Mouse (Mus musculus): Measurements from ENCODE around the gene Epha1. TPM values are rescaled to one million over a fixed set of nuclear protein-coding genes. Genes with fewer than 3 reads are reported as not detected.

Epha1 gene
- polyA plus RNA-seq, 1 experiment from 2014 or later = 2.6 TPM

GRCm38 (mm10) chr6:42383360-42383759 is 10.3 kb upstream of the Epha1 start:
- Histone ChIP-seq H3K9ac (no peak overlapping the region), H3K27me3 (replicated peaks) (no peaks in the 10 kb centered on the region; the same call in 1 of the 2 replicates), H3K27ac (no peak overlapping the region), H3K4me3 (no peak overlapping the region), H3K4me1 (no peaks in the 10 kb centered on the region), H3K36me3 (no peaks in the 10 kb centered on the region), H3K4me2 (no peak overlapping the region), H3K9me3 (replicated peaks) (no peaks in the 10 kb centered on the region)
- ATAC-seq = no peak
- 75% methylated on average over 5 of the region's 5 CpGs for WGBS (ENCODE audit: insufficient replicate concordance)

GRCm38 (mm10) chr6:42381916-42382381 is 8.9 kb upstream of the Epha1 start:
- Histone ChIP-seq H3K27me3 (replicated peaks) (no peaks in the 10 kb centered on the region; the same call in 1 of the 2 replicates), H3K27ac (no peak overlapping the region), H3K9me3 (replicated peaks) (no peaks in the 10 kb centered on the region), H3K4me1 (no peaks in the 10 kb centered on the region), H3K4me3 (no peak overlapping the region), H3K36me3 (no peaks in the 10 kb centered on the region), H3K4me2 (no peak overlapping the region), H3K9ac (no peak overlapping the region)
- no peak; the same call in 1 of the 2 replicates for ATAC-seq
- 46% methylated on average over 9 of the region's 9 CpGs for WGBS (ENCODE audit: insufficient replicate concordance)

GRCm38 (mm10) chr6:42381221-42381620 is 8.2 kb upstream of the Epha1 start:
- H3K36me3 ChIP-seq = no peaks in the 10 kb centered on the region
- H3K4me1 ChIP-seq = peaks cover 4% of the 10 kb centered on the region
- H3K27ac ChIP-seq = no peak overlapping the region
- no peak for ATAC-seq
- no peak overlapping the region for H3K4me3 ChIP-seq
- no peak overlapping the region for H3K9ac ChIP-seq
- 58% methylated on average over 2 of the region's 2 CpGs for WGBS (ENCODE audit: insufficient replicate concordance)
- H3K27me3 ChIP-seq (replicated peaks) = no peaks in the 10 kb centered on the region; the same call in 1 of the 2 replicates
- no peak overlapping the region for H3K4me2 ChIP-seq
- no peaks in the 10 kb centered on the region for H3K9me3 ChIP-seq (replicated peaks)

GRCm38 (mm10) chr6:42380416-42381144 is 7.5 kb upstream of the Epha1 start:
- H3K27ac ChIP-seq = no peak overlapping the region
- H3K4me1 ChIP-seq = peaks cover 5% of the 10 kb centered on the region
- H3K36me3 ChIP-seq = no peaks in the 10 kb centered on the region
- WGBS (ENCODE audit: insufficient replicate concordance) = 27% methylated on average over 8 of the region's 8 CpGs
- H3K27me3 ChIP-seq (replicated peaks) = no peaks in the 10 kb centered on the region; the same call in 1 of the 2 replicates
- no peak overlapping the region for H3K4me2 ChIP-seq
- ATAC-seq = no peak
- H3K9me3 ChIP-seq (replicated peaks) = no peaks in the 10 kb centered on the region
- no peak overlapping the region for H3K4me3 ChIP-seq
- H3K9ac ChIP-seq = no peak overlapping the region

- Histone ChIP-seq H3K9me3 (replicated peaks) (no peaks in the 10 kb centered on the region), H3K4me1 (peaks cover 5% of the 10 kb centered on the region), H3K27ac (no peak overlapping the region), H3K4me2 (no peak overlapping the region), H3K27me3 (replicated peaks) (no peaks in the 10 kb centered on the region; the same call in 1 of the 2 replicates), H3K9ac (no peak overlapping the region), H3K4me3 (no peak overlapping the region), H3K36me3 (no peaks in the 10 kb centered on the region)
- no peak for ATAC-seq
- 49% methylated on average over 3 of the region's 3 CpGs for WGBS (ENCODE audit: insufficient replicate concordance)
Observed at GRCm38 (mm10) chr6:42379551-42379950, 6.5 kb upstream of the Epha1 start.

GRCm38 (mm10) chr6:42377280-42377679 is 4.2 kb upstream of the Epha1 start:
- Histone ChIP-seq H3K27me3 (replicated peaks) (peaks cover 8% of the 10 kb centered on the region), H3K27ac (no peak overlapping the region), H3K9ac (no peak overlapping the region), H3K4me1 (peaks cover 19% of the 10 kb centered on the region), H3K36me3 (no peaks in the 10 kb centered on the region), H3K4me3 (no peak overlapping the region), H3K4me2 (no peak overlapping the region), H3K9me3 (replicated peaks) (no peaks in the 10 kb centered on the region)
- 72% methylated on average over 5 of the region's 5 CpGs for WGBS (ENCODE audit: insufficient replicate concordance)
- no peak for ATAC-seq

- no peak for ATAC-seq
- Histone ChIP-seq H3K4me3 (no peak overlapping the region), H3K9me3 (replicated peaks) (no peaks in the 10 kb centered on the region), H3K4me2 (no peak overlapping the region), H3K9ac (no peak overlapping the region), H3K4me1 (peaks cover 19% of the 10 kb centered on the region), H3K36me3 (no peaks in the 10 kb centered on the region), H3K27ac (no peak overlapping the region), H3K27me3 (replicated peaks) (peaks cover 14% of the 10 kb centered on the region)
- 50% methylated on average over 6 of the region's 6 CpGs for WGBS (ENCODE audit: insufficient replicate concordance)
Observed at GRCm38 (mm10) chr6:42376504-42377019, 3.5 kb upstream of the Epha1 start.

- no peak overlapping the region for H3K27ac ChIP-seq
- no peaks in the 10 kb centered on the region for H3K9me3 ChIP-seq (replicated peaks)
- no peak overlapping the region for H3K9ac ChIP-seq
- no peak overlapping the region for H3K4me3 ChIP-seq
- H3K4me2 ChIP-seq = no peak overlapping the region
- peaks cover 14% of the 10 kb centered on the region for H3K27me3 ChIP-seq (replicated peaks)
- ATAC-seq = no peak
- no peaks in the 10 kb centered on the region for H3K36me3 ChIP-seq
- 27% methylated on average over 4 of the region's 4 CpGs for WGBS (ENCODE audit: insufficient replicate concordance)
- peaks cover 19% of the 10 kb centered on the region for H3K4me1 ChIP-seq
Observed at GRCm38 (mm10) chr6:42376016-42376415, 2.9 kb upstream of the Epha1 start.

- no peak overlapping the region for H3K27ac ChIP-seq
- 75% methylated on average over 2 of the region's 2 CpGs for WGBS (ENCODE audit: insufficient replicate concordance)
- no peaks in the 10 kb centered on the region for H3K36me3 ChIP-seq
- no peak overlapping the region for H3K4me2 ChIP-seq
- no peak overlapping the region for H3K4me3 ChIP-seq
- no peak overlapping the region for H3K9ac ChIP-seq
- H3K9me3 ChIP-seq (replicated peaks) = no peaks in the 10 kb centered on the region
- peaks cover 19% of the 10 kb centered on the region for H3K4me1 ChIP-seq
- no peak for ATAC-seq
- peaks cover 14% of the 10 kb centered on the region for H3K27me3 ChIP-seq (replicated peaks)
Observed at GRCm38 (mm10) chr6:42375131-42375530, 2.1 kb upstream of the Epha1 start.

- Histone ChIP-seq H3K27ac (no peak overlapping the region), H3K9ac (no peak overlapping the region), H3K4me3 (no peak overlapping the region), H3K27me3 (replicated peaks) (peaks cover 14% of the 10 kb centered on the region), H3K4me2 (no peak overlapping the region), H3K9me3 (replicated peaks) (no peaks in the 10 kb centered on the region), H3K4me1 (peaks cover 19% of the 10 kb centered on the region), H3K36me3 (no peaks in the 10 kb centered on the region)
- ATAC-seq = no peak
- 61% methylated on average over 4 of the region's 4 CpGs for WGBS (ENCODE audit: insufficient replicate concordance)
Observed at GRCm38 (mm10) chr6:42374701-42375100, 1.6 kb upstream of the Epha1 start.

GRCm38 (mm10) chr6:42373669-42374430 is 782 bp upstream of the Epha1 start:
- Histone ChIP-seq H3K27me3 (replicated peaks) (peaks cover 14% of the 10 kb centered on the region; the same call in 1 of the 2 replicates), H3K4me3 (peak overlapping the region; percentile 52), H3K27ac (no peak overlapping the region), H3K36me3 (no peaks in the 10 kb centered on the region), H3K4me1 (peaks cover 19% of the 10 kb centered on the region), H3K9me3 (replicated peaks) (no peaks in the 10 kb centered on the region), H3K9ac (no peak overlapping the region), H3K4me2 (peak overlapping the region; percentile 83)
- no peak for ATAC-seq
- 42% methylated on average over 6 of the region's 7 CpGs for WGBS (ENCODE audit: insufficient replicate concordance)

- Histone ChIP-seq H3K9me3 (replicated peaks) (no peaks in the 10 kb centered on the region), H3K27ac (no peak overlapping the region), H3K9ac (no peak overlapping the region), H3K27me3 (replicated peaks) (peaks cover 14% of the 10 kb centered on the region; the same call in 1 of the 2 replicates), H3K4me2 (peak overlapping the region; percentile 83), H3K36me3 (no peaks in the 10 kb centered on the region), H3K4me3 (peak overlapping the region; percentile 52), H3K4me1 (peaks cover 19% of the 10 kb centered on the region)
- ATAC-seq = peak; percentile 36
- 41% methylated on average over 9 of the region's 9 CpGs for WGBS (ENCODE audit: insufficient replicate concordance)
Observed at GRCm38 (mm10) chr6:42372421-42372815, 650 bp downstream of the Epha1 start.

Measured in liver, embryonic 12.5 days (tissue).